Mouse (Mus musculus): ENCODE results near the gene Gm47791. TPM values are rescaled to one million over a fixed set of nuclear protein-coding genes. Genes with fewer than 3 reads are reported as not detected.

Gene Gm47791
- polyA plus RNA-seq, 1 experiment = not detected

DNA sequence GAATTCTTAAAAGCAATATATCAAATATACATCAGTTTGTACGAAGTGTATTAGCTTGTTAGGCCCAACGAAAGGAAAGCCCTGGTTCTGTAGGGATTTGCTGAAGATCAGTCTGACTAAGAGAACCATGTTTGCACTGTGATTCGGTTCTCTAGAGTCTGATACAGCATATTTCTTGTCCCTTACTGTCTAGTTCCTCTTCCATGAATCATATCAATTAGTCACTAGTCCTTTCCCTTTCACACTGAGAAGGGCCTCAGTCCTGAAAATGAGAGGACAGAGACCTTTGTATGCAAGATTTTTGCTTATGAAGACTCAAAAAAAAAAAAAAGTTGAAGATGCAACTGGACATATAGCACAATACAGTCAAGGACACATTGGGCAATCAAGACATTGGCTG, 22.1 kb upstream of the Gm47791 start:
- peaks cover 5% of the 10 kb centered on the region; the same call in 1 of the 2 replicates for H3K4me1 ChIP-seq (ENCODE audit: control insufficient read depth, insufficient read depth, low read length)
- H3K27ac ChIP-seq (ENCODE audit: insufficient read depth, low read length) = no peak overlapping the region
- TF ChIP-seq CTCF (IDR thresholded peaks at IDR 0.05; ENCODE audit: extremely low read depth, insufficient read depth, low read length) (no peak), POLR2A (IDR thresholded peaks at IDR 0.05; ENCODE audit: extremely low read depth, insufficient read depth, low read length) (no peak)
- H3K4me3 ChIP-seq (ENCODE audit: insufficient read depth, low read length) = no peak overlapping the region

DNA sequence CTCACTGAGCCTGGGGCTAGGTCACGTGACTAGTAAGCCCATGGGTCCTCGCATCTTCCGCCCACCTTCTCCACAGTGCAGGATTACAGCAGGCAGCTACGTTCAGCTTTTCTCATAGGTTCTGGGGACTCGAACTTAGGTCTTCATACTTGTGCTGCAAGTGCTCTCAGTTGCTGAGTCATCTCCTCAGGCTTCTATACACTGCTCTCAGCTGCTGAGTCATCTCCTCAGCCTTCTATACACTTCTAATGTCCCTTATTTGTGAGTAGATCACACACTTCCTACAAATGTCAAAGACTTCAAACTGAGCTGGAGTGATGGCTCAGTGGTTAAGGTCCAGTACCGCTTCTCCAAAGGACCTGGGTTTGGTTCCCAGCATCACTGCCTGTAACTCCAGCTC, 21.2 kb upstream of the Gm47791 start:
- H3K4me1 ChIP-seq (ENCODE audit: control insufficient read depth, insufficient read depth, low read length) = peaks cover 5% of the 10 kb centered on the region; the same call in 1 of the 2 replicates
- no peak for TF ChIP-seq CTCF (IDR thresholded peaks at IDR 0.05; ENCODE audit: extremely low read depth, insufficient read depth, low read length)
- TF ChIP-seq POLR2A (IDR thresholded peaks at IDR 0.05; ENCODE audit: extremely low read depth, insufficient read depth, low read length) = no peak

DNA sequence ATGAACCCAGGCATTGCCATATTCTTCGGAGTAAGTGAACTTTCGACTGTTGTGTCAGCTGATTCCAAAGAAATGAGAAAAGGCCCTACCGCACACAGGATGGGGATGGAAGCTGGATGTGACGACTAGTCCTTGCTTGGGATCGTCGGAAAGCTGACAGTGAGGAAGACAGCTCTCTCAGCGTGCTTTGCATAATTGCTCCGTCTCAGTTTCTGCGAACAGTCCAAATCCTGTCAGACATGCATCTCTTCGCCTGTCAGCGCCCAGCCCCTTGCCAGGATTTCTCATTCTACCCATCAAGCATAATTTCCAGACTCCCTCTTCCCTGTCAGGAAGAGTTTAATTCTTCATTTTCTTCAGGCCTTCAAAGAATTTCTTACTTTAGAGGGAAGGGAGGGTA, 20.1 kb upstream of the Gm47791 start:
- TF ChIP-seq POLR2A (IDR thresholded peaks at IDR 0.05; ENCODE audit: extremely low read depth, insufficient read depth, low read length) (no peak), CTCF (IDR thresholded peaks at IDR 0.05; ENCODE audit: extremely low read depth, insufficient read depth, low read length) (no peak)
- Histone ChIP-seq H3K4me3 (ENCODE audit: insufficient read depth, low read length) (no peak overlapping the region), H3K4me1 (ENCODE audit: control insufficient read depth, insufficient read depth, low read length) (peaks cover 4% of the 10 kb centered on the region; the same call in 1 of the 2 replicates), H3K27ac (ENCODE audit: insufficient read depth, low read length) (no peak overlapping the region)

More for the DNA sequence above, 21.2 kb upstream of the Gm47791 start:
- Histone ChIP-seq H3K27ac (ENCODE audit: insufficient read depth, low read length) (no peak overlapping the region), H3K4me3 (ENCODE audit: insufficient read depth, low read length) (no peak overlapping the region)

DNA sequence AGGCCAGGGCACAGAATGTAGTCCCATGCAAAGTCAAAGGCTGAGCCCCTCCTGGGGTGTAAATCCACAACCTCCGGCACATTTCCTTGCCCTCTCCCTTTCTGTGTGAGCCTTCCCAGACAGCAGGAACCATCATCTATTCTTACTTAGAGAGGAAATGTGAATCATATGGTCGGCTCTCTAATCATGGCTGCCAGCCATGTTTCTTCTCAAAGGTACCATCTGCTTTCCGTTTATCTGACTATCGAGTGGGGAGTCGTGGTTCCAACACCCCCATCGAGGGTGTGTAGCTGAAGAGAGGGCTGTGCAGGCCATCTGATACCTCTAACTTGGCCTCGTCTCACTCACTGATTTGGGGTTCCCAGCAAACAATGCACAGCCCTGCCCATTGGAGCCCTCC, 17.0 kb upstream of the Gm47791 start:
- Histone ChIP-seq H3K4me1 (ENCODE audit: control insufficient read depth, insufficient read depth, low read length) (no peaks in the 10 kb centered on the region), H3K4me3 (ENCODE audit: insufficient read depth, low read length) (no peak overlapping the region), H3K27ac (ENCODE audit: insufficient read depth, low read length) (no peak overlapping the region)
- no peak for TF ChIP-seq CTCF (IDR thresholded peaks at IDR 0.05; ENCODE audit: extremely low read depth, insufficient read depth, low read length)
- TF ChIP-seq POLR2A (IDR thresholded peaks at IDR 0.05; ENCODE audit: extremely low read depth, insufficient read depth, low read length) = no peak

DNA sequence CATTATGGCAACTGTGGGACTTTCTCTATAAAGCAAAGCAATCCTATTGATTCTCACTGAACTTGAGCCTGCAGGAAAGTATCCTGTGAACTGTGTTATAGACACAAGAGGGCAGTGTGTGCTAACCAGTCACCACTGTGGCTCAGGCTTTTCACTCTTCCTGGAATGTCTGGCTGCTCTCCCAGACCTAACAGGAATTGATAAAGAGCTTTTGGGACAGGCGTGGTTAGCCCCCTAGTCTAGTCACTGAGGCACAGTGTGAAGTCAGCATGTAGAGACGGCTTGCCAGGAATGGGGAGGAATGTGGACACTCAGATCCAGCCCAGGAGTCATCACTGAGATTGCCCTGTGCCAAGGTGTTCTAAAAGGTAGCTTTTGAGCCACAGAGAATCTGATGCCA, 16.4 kb upstream of the Gm47791 start:
- Histone ChIP-seq H3K27ac (ENCODE audit: insufficient read depth, low read length) (no peak overlapping the region), H3K4me1 (ENCODE audit: control insufficient read depth, insufficient read depth, low read length) (no peaks in the 10 kb centered on the region), H3K4me3 (ENCODE audit: insufficient read depth, low read length) (no peak overlapping the region)
- TF ChIP-seq CTCF (IDR thresholded peaks at IDR 0.05; ENCODE audit: extremely low read depth, insufficient read depth, low read length) = peak; percentile 93
- no peak for TF ChIP-seq POLR2A (IDR thresholded peaks at IDR 0.05; ENCODE audit: extremely low read depth, insufficient read depth, low read length)

DNA sequence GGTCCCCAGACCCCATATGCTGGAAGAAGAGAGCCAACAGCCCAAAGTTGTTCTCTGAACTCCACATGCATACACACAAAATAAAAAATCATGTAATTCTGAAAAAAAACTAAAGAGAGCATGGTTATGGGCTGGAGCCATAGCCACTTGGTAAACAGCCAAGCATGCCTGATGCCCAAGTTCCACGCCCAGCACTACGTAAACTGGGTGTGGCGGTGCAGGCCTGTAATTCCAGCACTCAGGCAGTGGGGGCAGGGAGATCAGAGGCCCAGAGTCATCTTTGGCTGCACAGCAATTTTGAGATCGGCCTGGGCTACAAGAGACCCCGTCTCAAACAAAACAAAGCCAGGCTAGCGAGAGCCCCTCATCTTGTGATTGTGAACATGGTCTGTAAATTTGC, 14.5 kb upstream of the Gm47791 start:
- Histone ChIP-seq H3K27ac (ENCODE audit: insufficient read depth, low read length) (no peak overlapping the region), H3K4me1 (ENCODE audit: control insufficient read depth, insufficient read depth, low read length) (no peaks in the 10 kb centered on the region), H3K4me3 (ENCODE audit: insufficient read depth, low read length) (no peak overlapping the region)
- TF ChIP-seq POLR2A (IDR thresholded peaks at IDR 0.05; ENCODE audit: extremely low read depth, insufficient read depth, low read length) (no peak), CTCF (IDR thresholded peaks at IDR 0.05; ENCODE audit: extremely low read depth, insufficient read depth, low read length) (no peak)

DNA sequence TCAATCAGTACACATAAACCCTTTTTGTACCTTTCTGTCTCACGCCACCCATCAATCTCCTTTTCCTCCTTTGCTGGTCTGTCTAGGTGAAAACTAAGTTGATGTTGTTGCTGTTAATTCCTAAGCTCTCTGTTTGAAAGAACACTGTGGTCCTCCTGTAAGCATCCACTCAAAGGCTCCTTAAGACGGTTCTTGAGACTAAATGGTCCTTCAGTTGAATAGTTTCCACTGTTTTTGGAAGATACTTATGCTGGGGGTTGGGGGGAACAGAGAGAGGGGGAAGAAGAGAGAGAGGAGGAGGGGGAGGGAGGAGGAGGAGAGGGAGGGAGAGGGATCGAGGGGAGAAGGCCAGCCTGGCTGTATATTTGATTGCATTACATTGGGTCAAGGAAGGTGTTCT, 12.5 kb upstream of the Gm47791 start:
- no peak for TF ChIP-seq POLR2A (IDR thresholded peaks at IDR 0.05; ENCODE audit: extremely low read depth, insufficient read depth, low read length)
- TF ChIP-seq CTCF (IDR thresholded peaks at IDR 0.05; ENCODE audit: extremely low read depth, insufficient read depth, low read length) = no peak
- H3K4me1 ChIP-seq (ENCODE audit: control insufficient read depth, insufficient read depth, low read length) = no peaks in the 10 kb centered on the region
- no peak overlapping the region for H3K4me3 ChIP-seq (ENCODE audit: insufficient read depth, low read length)
- no peak overlapping the region for H3K27ac ChIP-seq (ENCODE audit: insufficient read depth, low read length)

DNA sequence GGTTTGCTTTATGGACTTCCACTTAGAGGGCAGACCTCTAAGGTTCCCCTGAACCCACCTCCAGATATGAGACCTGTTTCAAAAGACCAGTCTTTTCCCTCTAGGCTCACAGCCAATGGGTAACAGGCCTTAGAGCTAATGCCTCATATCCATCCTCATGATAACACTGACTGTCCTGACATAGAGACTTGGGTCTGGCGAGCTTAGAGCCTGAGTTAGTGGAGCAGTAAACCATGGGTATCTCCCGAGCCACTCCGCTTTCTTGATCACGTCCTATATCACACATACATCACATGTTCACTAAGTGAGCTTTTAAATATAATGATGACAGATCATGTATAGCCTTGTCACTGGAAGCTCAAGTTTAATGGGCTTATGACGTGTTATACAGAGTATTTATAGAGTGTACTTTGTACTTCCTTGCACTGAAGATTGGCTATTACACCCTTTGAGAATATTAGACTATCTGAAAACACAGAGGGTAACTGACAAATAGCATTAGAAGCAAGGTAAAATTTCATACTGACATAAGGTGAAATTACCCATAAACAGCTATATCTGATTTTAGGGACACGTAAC, 8.4 kb upstream of the Gm47791 start:
- Histone ChIP-seq H3K27ac (ENCODE audit: insufficient read depth, low read length) (no peak overlapping the region), H3K4me3 (ENCODE audit: insufficient read depth, low read length) (no peak overlapping the region), H3K4me1 (ENCODE audit: control insufficient read depth, insufficient read depth, low read length) (no peaks in the 10 kb centered on the region)
- no peak for TF ChIP-seq CTCF (IDR thresholded peaks at IDR 0.05; ENCODE audit: extremely low read depth, insufficient read depth, low read length)
- TF ChIP-seq POLR2A (IDR thresholded peaks at IDR 0.05; ENCODE audit: extremely low read depth, insufficient read depth, low read length) = no peak

DNA sequence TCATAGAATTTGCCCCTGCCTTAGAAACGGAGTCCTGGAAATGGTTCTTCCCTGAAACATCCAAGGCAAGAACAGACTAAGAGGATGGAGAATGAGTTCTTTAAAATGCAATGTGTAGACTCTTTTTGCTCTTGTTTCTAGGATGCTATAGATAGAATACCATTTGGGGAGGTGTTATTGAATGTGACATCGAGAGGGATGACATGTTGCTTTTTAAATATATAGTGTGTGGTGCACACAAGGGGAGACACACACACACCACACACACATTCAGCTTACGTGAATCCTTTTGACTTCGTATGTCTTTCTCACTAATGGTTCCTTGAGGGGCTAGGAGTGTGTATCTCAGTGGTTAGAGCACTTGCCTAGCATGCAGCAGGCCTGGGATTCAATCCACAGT, 4.2 kb upstream of the Gm47791 start:
- Histone ChIP-seq H3K27ac (ENCODE audit: insufficient read depth, low read length) (no peak overlapping the region), H3K4me1 (ENCODE audit: control insufficient read depth, insufficient read depth, low read length) (no peaks in the 10 kb centered on the region), H3K4me3 (ENCODE audit: insufficient read depth, low read length) (no peak overlapping the region)
- TF ChIP-seq CTCF (IDR thresholded peaks at IDR 0.05; ENCODE audit: extremely low read depth, insufficient read depth, low read length) (no peak), POLR2A (IDR thresholded peaks at IDR 0.05; ENCODE audit: extremely low read depth, insufficient read depth, low read length) (no peak)

DNA sequence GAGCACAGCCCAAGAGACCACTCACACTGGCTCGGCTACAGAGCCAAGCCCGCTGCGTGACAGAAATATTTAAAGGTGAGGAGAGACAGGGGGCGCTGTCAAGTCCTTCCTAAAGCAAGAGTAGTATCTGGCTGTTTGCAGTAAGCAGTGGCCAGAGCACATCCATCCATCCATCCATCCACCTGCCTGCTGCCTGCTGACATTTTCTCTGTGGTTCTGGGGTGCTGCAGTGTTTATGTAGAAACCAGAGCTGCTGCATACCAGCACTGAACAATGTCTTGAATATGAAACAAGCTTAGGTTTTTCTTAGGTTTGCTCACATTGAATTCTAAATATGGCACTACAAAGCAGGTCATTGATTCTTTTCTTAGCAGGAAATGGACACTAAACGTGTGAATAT, 2.2 kb upstream of the Gm47791 start:
- no peaks in the 10 kb centered on the region for H3K4me1 ChIP-seq (ENCODE audit: control insufficient read depth, insufficient read depth, low read length)
- TF ChIP-seq CTCF (IDR thresholded peaks at IDR 0.05; ENCODE audit: extremely low read depth, insufficient read depth, low read length) (no peak), POLR2A (IDR thresholded peaks at IDR 0.05; ENCODE audit: extremely low read depth, insufficient read depth, low read length) (no peak)
- H3K4me3 ChIP-seq (ENCODE audit: insufficient read depth, low read length) = no peak overlapping the region
- no peak overlapping the region for H3K27ac ChIP-seq (ENCODE audit: insufficient read depth, low read length)
